Mouse (Mus musculus): Measurements from ENCODE around the gene Npc1l1.
"Not testable (repeated sequence)": the region's sequence is repeated elsewhere in the genome, so short reads cannot be mapped to it uniquely, and the experiment has no call there.

Gene Npc1l1

GRCm38 (mm10) chr11:6230012-6230411, at the start of gene Npc1l1:
Gene Npc1l1, minus strand, starts transcription at chr11:6230143.
- no peak for DNase-seq (ENCODE audit: low read depth)

GRCm38 (mm10) chr11:6276466-6276865, 46.5 kb upstream of the Npc1l1 start:
- DNase-seq (ENCODE audit: low read depth), result no peak

- no peak for DNase-seq (ENCODE audit: low read depth)
Observed at GRCm38 (mm10) chr11:6275094-6275484, 45.1 kb upstream of the Npc1l1 start.

- DNase-seq (ENCODE audit: low read depth), result peak; percentile 99
Observed at GRCm38 (mm10) chr11:6274387-6275093, 44.6 kb upstream of the Npc1l1 start, which contains the start of gene Tmed4. Gene Tmed4, minus strand, starts transcription at chr11:6274870.

GRCm38 (mm10) chr11:6273607-6274006, 43.7 kb upstream of the Npc1l1 start:
- no peak for DNase-seq (ENCODE audit: low read depth)

GRCm38 (mm10) chr11:6267320-6268254, 37.6 kb upstream of the Npc1l1 start, which contains the start of gene Ddx56:
Gene Ddx56, minus strand, starts transcription at chr11:6267772.
- DNase-seq (ENCODE audit: low read depth), result peak; percentile 98

- DNase-seq (ENCODE audit: low read depth), result no peak
Observed at GRCm38 (mm10) chr11:6266621-6267020, 36.7 kb upstream of the Npc1l1 start.

- DNase-seq (ENCODE audit: low read depth), result peak; percentile 88
Observed at GRCm38 (mm10) chr11:6261434-6262082, 31.6 kb upstream of the Npc1l1 start.

- no peak for DNase-seq (ENCODE audit: low read depth)
Observed at GRCm38 (mm10) chr11:6259413-6259812, 29.5 kb upstream of the Npc1l1 start.

- no peak for DNase-seq (ENCODE audit: low read depth)
Observed at GRCm38 (mm10) chr11:6256490-6257072, 26.6 kb upstream of the Npc1l1 start.

- not testable (repeated sequence) for DNase-seq (ENCODE audit: low read depth)
Observed at GRCm38 (mm10) chr11:6254602-6255001, 24.7 kb upstream of the Npc1l1 start.

- DNase-seq (ENCODE audit: low read depth), result no peak
Observed at GRCm38 (mm10) chr11:6252824-6253223, 22.9 kb upstream of the Npc1l1 start.

- DNase-seq (ENCODE audit: low read depth), result no peak
Observed at GRCm38 (mm10) chr11:6252248-6252647, 22.3 kb upstream of the Npc1l1 start.

GRCm38 (mm10) chr11:6244707-6245106, 14.8 kb upstream of the Npc1l1 start:
- no peak for DNase-seq (ENCODE audit: low read depth)

- no peak for DNase-seq (ENCODE audit: low read depth)
Observed at GRCm38 (mm10) chr11:6233025-6233424, 3.1 kb upstream of the Npc1l1 start.

- no peak for DNase-seq (ENCODE audit: low read depth)
Observed at GRCm38 (mm10) chr11:6224541-6225229, 5.3 kb downstream of the Npc1l1 start.

- no peak for DNase-seq (ENCODE audit: low read depth)
Observed at GRCm38 (mm10) chr11:6222187-6222586, 7.8 kb downstream of the Npc1l1 start.

- no peak for DNase-seq (ENCODE audit: low read depth)
Observed at GRCm38 (mm10) chr11:6219967-6220366, 10.0 kb downstream of the Npc1l1 start.

GRCm38 (mm10) chr11:6218189-6218896, 11.6 kb downstream of the Npc1l1 start:
- peak; percentile 12 for DNase-seq (ENCODE audit: low read depth)

- DNase-seq (ENCODE audit: low read depth), result peak; percentile 16
Observed at GRCm38 (mm10) chr11:6216834-6217233, 13.1 kb downstream of the Npc1l1 start.

GRCm38 (mm10) chr11:6208158-6208557, 21.8 kb downstream of the Npc1l1 start:
- DNase-seq (ENCODE audit: low read depth), result no peak

Measured in NIH3T3 (cell line).